Mouse (Mus musculus): Measurements from ENCODE around the gene a. TPM values are rescaled to one million over a fixed set of nuclear protein-coding genes. Genes with fewer than 3 reads are reported as not detected.
"Not testable (repeated sequence)": the region's sequence is repeated elsewhere in the genome, so short reads cannot be mapped to it uniquely, and the experiment has no call there.

The a gene
- total RNA-seq, 2 experiments from 2014 or later, result 0.76 TPM; not detected in 1

GRCm38 (mm10) chr2:155051622-155052351 is 260.6 kb downstream of the a start:
- DNase-seq (ENCODE audit: low spot score in 2 of 2), result no peak

GRCm38 (mm10) chr2:155052681-155053080 is 261.5 kb downstream of the a start:
- DNase-seq (ENCODE audit: low spot score in 2 of 2), result no peak

- not testable (repeated sequence) for DNase-seq (ENCODE audit: low spot score in 2 of 2)
Measured at GRCm38 (mm10) chr2:155053512-155053911, 262.3 kb downstream of the a start.

- no peak for DNase-seq (ENCODE audit: low spot score in 2 of 2)
Measured at GRCm38 (mm10) chr2:155054672-155055071, 263.5 kb downstream of the a start.

- DNase-seq (ENCODE audit: low spot score in 2 of 2), result no peak
Measured at GRCm38 (mm10) chr2:155056076-155056578, 264.9 kb downstream of the a start.

- no peak for DNase-seq (ENCODE audit: low spot score in 2 of 2)
Measured at GRCm38 (mm10) chr2:155057361-155057760, 266.2 kb downstream of the a start.

GRCm38 (mm10) chr2:155071027-155071426 is 279.8 kb downstream of the a start:
- no peak for DNase-seq (ENCODE audit: low spot score in 2 of 2)

GRCm38 (mm10) chr2:155072353-155073145 is 281.3 kb downstream of the a start:
- no peak for DNase-seq (ENCODE audit: low spot score in 2 of 2)

GRCm38 (mm10) chr2:155073347-155073746 is 282.1 kb downstream of the a start:
- DNase-seq (ENCODE audit: low spot score in 2 of 2), result no peak

GRCm38 (mm10) chr2:155073978-155074765 is 283.0 kb downstream of the a start, which contains the start of gene Ahcy:
Gene Ahcy, minus strand, starts transcription at chr2:155074497.
- DNase-seq (ENCODE audit: low spot score in 2 of 2), result peak; percentile 84 to 90

GRCm38 (mm10) chr2:155074766-155075330 is 283.6 kb downstream of the a start:
- DNase-seq (ENCODE audit: low spot score in 2 of 2), result peak in 1 of 2 experiments; percentile 17

- no peak for DNase-seq (ENCODE audit: low spot score in 2 of 2)
Measured at GRCm38 (mm10) chr2:155075649-155076048, 284.4 kb downstream of the a start.

- no peak for DNase-seq (ENCODE audit: low spot score in 2 of 2)
Measured at GRCm38 (mm10) chr2:155079500-155080178, 288.4 kb downstream of the a start.

- DNase-seq (ENCODE audit: low spot score in 2 of 2), result no peak
Measured at GRCm38 (mm10) chr2:155080179-155080530, 289.0 kb downstream of the a start.

- no peak for DNase-seq (ENCODE audit: low spot score in 2 of 2)
Measured at GRCm38 (mm10) chr2:155081056-155081455, 289.9 kb downstream of the a start.

- DNase-seq (ENCODE audit: low spot score in 2 of 2), result peak; percentile 64 to 75
Measured at GRCm38 (mm10) chr2:155082121-155082803, 291.1 kb downstream of the a start.

- DNase-seq (ENCODE audit: low spot score in 2 of 2), result no peak
Measured at GRCm38 (mm10) chr2:155084546-155084945, 293.3 kb downstream of the a start.

- DNase-seq (ENCODE audit: low spot score in 2 of 2), result no peak
Measured at GRCm38 (mm10) chr2:155086328-155086727, 295.1 kb downstream of the a start.

- no peak for DNase-seq (ENCODE audit: low spot score in 2 of 2)
Measured at GRCm38 (mm10) chr2:155088264-155088663, 297.1 kb downstream of the a start.
